In the genomic region with DNA sequence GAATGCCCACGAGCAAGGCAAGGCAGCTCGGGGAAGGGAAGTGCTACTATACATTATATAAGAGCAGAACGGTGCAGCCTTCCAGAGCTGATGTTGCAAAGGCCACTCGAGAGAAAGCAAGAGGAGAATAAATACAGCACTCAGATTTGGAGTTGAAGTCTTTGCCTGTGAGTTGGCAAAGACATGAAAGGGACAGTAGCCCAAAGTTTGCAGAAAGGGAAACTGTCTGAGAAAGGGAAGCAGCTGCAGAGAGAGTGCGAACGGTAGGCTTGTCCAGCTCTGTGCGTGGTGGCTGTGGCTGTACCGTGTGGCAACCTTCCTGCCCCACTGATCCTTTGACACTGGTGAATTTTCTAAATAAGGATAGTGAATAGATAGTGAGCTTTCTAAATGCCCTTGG, we compare ENCODE assay signal across 9 mouse cellular contexts. TPM values are rescaled to one million over a fixed set of nuclear protein-coding genes. Genes with fewer than 3 reads are reported as not detected.
DNase-seq lines count a peak whose midpoint lies in the region; ATAC-seq lines count a peak whose summit lies in the region.
"Had no signal": no experiment of that assay in that cellular context is flagged by ENCODE, and none has a peak within 500 bp of the region (broad histone marks: within the 10 kb centered on the region; RNA-seq: fewer than 3 reads in every experiment).

No protein-coding gene starts in this region.

- H3K36me3 ChIP-seq in heart, embryonic 12.5 days: no peaks in the 10 kb centered on the region
- no peaks in the 10 kb centered on the region for H3K36me3 ChIP-seq in embryonic facial prominence, embryonic 10.5 days (replicated peaks)
- H3K36me3 ChIP-seq in intestine, embryonic 16.5 days (ENCODE audit: control insufficient read depth, insufficient read depth, low read length): no peaks in the 10 kb centered on the region
- H3K36me3 ChIP-seq in midbrain, embryonic 14.5 days (ENCODE audit: control insufficient read depth, insufficient read depth, low read length): no peaks in the 10 kb centered on the region

- H3K9ac ChIP-seq in heart, embryonic 12.5 days: peak overlapping the region; percentile 45
- H3K9ac ChIP-seq in intestine, embryonic 16.5 days (ENCODE audit: low read depth, low read length): 0 out of 2 replicates have a peak overlapping the region, but pooled peaks have one; percentile 87
- no peak overlapping the region; the same call in 1 of the 2 replicates for H3K9ac ChIP-seq in midbrain, embryonic 14.5 days (replicated peaks; ENCODE audit: low read length)

- 49% methylated on average over 8 of the region's 8 CpGs for WGBS in heart, embryonic 12.5 days
- 65% methylated on average over 8 of the region's 8 CpGs for WGBS in embryonic facial prominence, embryonic 10.5 days
- 37% methylated on average over 8 of the region's 8 CpGs for WGBS in intestine, embryonic 16.5 days
- WGBS in midbrain, embryonic 14.5 days: 68% methylated on average over 8 of the region's 8 CpGs

- no peaks in the 10 kb centered on the region for H3K9me3 ChIP-seq in heart, embryonic 12.5 days (replicated peaks)
- no peaks in the 10 kb centered on the region for H3K9me3 ChIP-seq in embryonic facial prominence, embryonic 10.5 days
- no peaks in the 10 kb centered on the region for H3K9me3 ChIP-seq in intestine, embryonic 16.5 days (ENCODE audit: control insufficient read depth, low read length)
- H3K9me3 ChIP-seq in midbrain, embryonic 14.5 days (ENCODE audit: control insufficient read depth, low read length): no peaks in the 10 kb centered on the region

- H3K27me3 ChIP-seq in heart, embryonic 12.5 days (replicated peaks): no peaks in the 10 kb centered on the region
- no peaks in the 10 kb centered on the region for H3K27me3 ChIP-seq in embryonic facial prominence, embryonic 10.5 days (replicated peaks; ENCODE audit: low read depth, poor library complexity, severe bottlenecking)
- H3K27me3 ChIP-seq in intestine, embryonic 16.5 days (replicated peaks; ENCODE audit: control insufficient read depth, insufficient read depth, low read length): no peaks in the 10 kb centered on the region
- no peaks in the 10 kb centered on the region for H3K27me3 ChIP-seq in midbrain, embryonic 14.5 days (ENCODE audit: control insufficient read depth, insufficient read depth, low read length)

- ATAC-seq in heart, embryonic 12.5 days (ENCODE audit: insufficient number of reproducible peaks, low FRiP score): no peak
- ATAC-seq in intestine, embryonic 16.5 days: no peak
- ATAC-seq in midbrain, embryonic 14.5 days (ENCODE audit: low FRiP score, low TSS enrichment): no peak

- no peak overlapping the region for H3K27ac ChIP-seq in heart, embryonic 12.5 days (ENCODE audit: poor library complexity, severe bottlenecking)
- H3K27ac ChIP-seq in embryonic facial prominence, embryonic 10.5 days (replicated peaks): no peak overlapping the region
- H3K27ac ChIP-seq in intestine, embryonic 16.5 days (ENCODE audit: low read length): no peak overlapping the region
- no peak overlapping the region for H3K27ac ChIP-seq in midbrain, embryonic 14.5 days (replicated peaks; ENCODE audit: low read depth, low read length)

- peak overlapping the region; percentile 87 for H3K4me2 ChIP-seq in heart, embryonic 12.5 days
- peak overlapping the region; percentile 79 for H3K4me2 ChIP-seq in intestine, embryonic 16.5 days (ENCODE audit: low read depth, low read length)
- peak overlapping the region; percentile 83 for H3K4me2 ChIP-seq in midbrain, embryonic 14.5 days (ENCODE audit: low read length)

- no peak for DNase-seq in heart, adult 9 months (ENCODE audit: low spot score in 2 of 2)
- no peak for DNase-seq in embryonic facial prominence, embryonic 10.5 days (ENCODE audit: low spot score)
- no peak for DNase-seq in midbrain, embryonic 14.5 days
- DNase-seq in thymus, postnatal 4 days: no peak
- no peak for DNase-seq in layer of hippocampus, adult 18-20 months (ENCODE audit: low spot score in 2 of 2)
- DNase-seq in urinary bladder, postnatal 25 days (ENCODE audit: low spot score): no peak

- peak overlapping the region; percentile 100 for H3K4me3 ChIP-seq in heart, embryonic 12.5 days
- H3K4me3 ChIP-seq in embryonic facial prominence, embryonic 10.5 days: peak overlapping the region; percentile 95
- H3K4me3 ChIP-seq in intestine, embryonic 16.5 days (ENCODE audit: low read length): peak overlapping the region; percentile 87
- peak overlapping the region; percentile 91 for H3K4me3 ChIP-seq in midbrain, embryonic 14.5 days (replicated peaks; ENCODE audit: low read depth, low read length)

- peaks cover 60% of the 10 kb centered on the region for H3K4me1 ChIP-seq in heart, embryonic 12.5 days (replicated peaks)
- H3K4me1 ChIP-seq in embryonic facial prominence, embryonic 10.5 days: peaks cover 26% of the 10 kb centered on the region
- H3K4me1 ChIP-seq in intestine, embryonic 16.5 days (ENCODE audit: control insufficient read depth, insufficient read depth, low read length): peaks cover 17% of the 10 kb centered on the region
- H3K4me1 ChIP-seq in midbrain, embryonic 14.5 days (ENCODE audit: control insufficient read depth, insufficient read depth, low read length): peaks cover 24% of the 10 kb centered on the region

RNA-seq across cellular contexts. Expression of gene Mosmo, which starts 1.6 kb away (rescaled TPM):
- polyA plus RNA-seq in heart, embryonic 12.5 days (2016; fragmentation: Nextera tagmentation; extraction: Ambion mirVana): 15.4 and 16.1 TPM in 2 replicates
- 13.3 and 15.1 TPM in 2 replicates for polyA plus RNA-seq in embryonic facial prominence, embryonic 10.5 days (2016; fragmentation: Nextera tagmentation; extraction: Ambion mirVana)
- polyA plus RNA-seq in intestine, embryonic 16.5 days (2015; fragmentation: Nextera tagmentation; extraction: Ambion mirVana): 5.1 and 6.3 TPM in 2 replicates
- 15.7 and 18.8 TPM in 2 replicates for polyA plus RNA-seq in midbrain, embryonic 14.5 days (2014; fragmentation: Nextera tagmentation; extraction: Ambion mirVana)
- total RNA-seq in layer of hippocampus, adult 18-20 months (2021): 10 to 100 TPM; 77.0 to 92.3 TPM

RNA-seq across cellular contexts. Expression of gene Pdzd9, which starts 8.9 kb away (rescaled TPM):
- polyA plus RNA-seq in heart, embryonic 12.5 days (2016; fragmentation: Nextera tagmentation; extraction: Ambion mirVana): 0.27 and 0.39 TPM in 2 replicates
- 0.30 and 0.36 TPM in 2 replicates for polyA plus RNA-seq in embryonic facial prominence, embryonic 10.5 days (2016; fragmentation: Nextera tagmentation; extraction: Ambion mirVana)
- polyA plus RNA-seq in intestine, embryonic 16.5 days (2015; fragmentation: Nextera tagmentation; extraction: Ambion mirVana): 0.18 and 0.34 TPM in 2 replicates
- polyA plus RNA-seq in midbrain, embryonic 14.5 days (2014; fragmentation: Nextera tagmentation; extraction: Ambion mirVana): 0.36 and 0.45 TPM in 2 replicates
- under 1 TPM in 1 of 2 experiments, not detected in 1; 0.25 TPM for total RNA-seq in layer of hippocampus, adult 18-20 months (2021)
- total RNA-seq: left cerebral cortex, postnatal 25 days had no signal

RNA-seq across cellular contexts. Expression of gene Uqcrc2, which starts 44.0 kb away (rescaled TPM):
- 409 and 430 TPM in 2 replicates for polyA plus RNA-seq in heart, embryonic 12.5 days (2016; fragmentation: Nextera tagmentation; extraction: Ambion mirVana)
- 175 and 186 TPM in 2 replicates for polyA plus RNA-seq in embryonic facial prominence, embryonic 10.5 days (2016; fragmentation: Nextera tagmentation; extraction: Ambion mirVana)
- 339 and 345 TPM in 2 replicates for polyA plus RNA-seq in intestine, embryonic 16.5 days (2015; fragmentation: Nextera tagmentation; extraction: Ambion mirVana)
- 227 and 243 TPM in 2 replicates for polyA plus RNA-seq in midbrain, embryonic 14.5 days (2014; fragmentation: Nextera tagmentation; extraction: Ambion mirVana)
- 100 to 1,000 TPM; 243 to 245 TPM for total RNA-seq in layer of hippocampus, adult 18-20 months (2021)
